Mouse (Mus musculus) erythroid progenitor cell, adult 5-6 weeks (primary cell): Measurements from ENCODE around the gene Hspa5. TPM values are rescaled to one million over a fixed set of nuclear protein-coding genes. Genes with fewer than 3 reads are reported as not detected.
A peak's percentile ranks its signal among the peaks of the same experiment; 100 is the strongest.
"Not testable (repeated sequence)": the region's sequence is repeated elsewhere in the genome, so short reads cannot be mapped to it uniquely, and the experiment has no call there.

Source experiments
- ATAC-seq: replicated peaks from 2 replicates; pipeline ENCODE4 v1.8.0; 2016; ENCODE audit warnings: moderate number of reproducible peaks, mild to moderate bottlenecking, moderate TSS enrichment, inconsistent platforms; ENCODE audit not compliant: poor library complexity, low FRiP score, severe bottlenecking
- total RNA-seq, 2 experiments: library from RNA; stranded (forward) in 1 of 2; stranded (reverse) in 1 of 2; fragments of 150-400 nt in 1 of 2; fragments of 186-747, 209-891 nt in 1 of 2; gene quantifications; 2 replicates each; pipeline versions ENCODE4 v1.2.3 to v1.2.4; 2015 to 2017; ENCODE audit warnings: low replicate concordance in 2 of 2

Hspa5 gene
- total RNA-seq, 2 experiments from 2014 or later, result 188 to 550 TPM

GRCm38 (mm10) chr2:34764801-34765200 lies 7.0 kb upstream of the Hspa5 start:
- no peak for ATAC-seq

- ATAC-seq, result no peak
These were observed 1.7 kb upstream of the Hspa5 start for GRCm38 (mm10) chr2:34770049-34770448.

DNA sequence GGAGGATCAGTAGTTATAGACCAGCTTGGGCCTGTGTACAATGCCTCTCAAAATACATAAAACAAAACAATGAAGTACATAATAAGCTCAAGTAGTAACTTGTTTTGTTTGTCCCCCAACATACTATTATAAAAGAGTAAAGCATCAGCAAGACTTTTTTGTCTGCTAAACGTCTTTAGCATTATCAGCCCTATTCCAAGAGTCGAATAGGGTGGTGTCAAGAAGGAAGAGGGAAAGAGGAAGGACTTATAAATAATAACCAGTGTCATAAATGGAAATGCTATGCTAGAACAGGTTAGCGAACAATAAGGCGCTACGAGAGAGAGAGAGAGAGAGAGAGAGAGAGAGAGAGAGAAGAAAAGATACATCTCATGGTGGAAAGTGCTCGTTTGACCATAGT lies 819 bp upstream of the Hspa5 start:
- no peak for ATAC-seq

- peak; percentile 56 for ATAC-seq
These were observed 774 bp downstream of the Hspa5 start for GRCm38 (mm10) chr2:34772252-34773235.

- no peak for ATAC-seq
These were observed 1.9 kb downstream of the Hspa5 start for GRCm38 (mm10) chr2:34773673-34774072.

GRCm38 (mm10) chr2:34774493-34774892 lies 2.7 kb downstream of the Hspa5 start:
- no peak for ATAC-seq

DNA sequence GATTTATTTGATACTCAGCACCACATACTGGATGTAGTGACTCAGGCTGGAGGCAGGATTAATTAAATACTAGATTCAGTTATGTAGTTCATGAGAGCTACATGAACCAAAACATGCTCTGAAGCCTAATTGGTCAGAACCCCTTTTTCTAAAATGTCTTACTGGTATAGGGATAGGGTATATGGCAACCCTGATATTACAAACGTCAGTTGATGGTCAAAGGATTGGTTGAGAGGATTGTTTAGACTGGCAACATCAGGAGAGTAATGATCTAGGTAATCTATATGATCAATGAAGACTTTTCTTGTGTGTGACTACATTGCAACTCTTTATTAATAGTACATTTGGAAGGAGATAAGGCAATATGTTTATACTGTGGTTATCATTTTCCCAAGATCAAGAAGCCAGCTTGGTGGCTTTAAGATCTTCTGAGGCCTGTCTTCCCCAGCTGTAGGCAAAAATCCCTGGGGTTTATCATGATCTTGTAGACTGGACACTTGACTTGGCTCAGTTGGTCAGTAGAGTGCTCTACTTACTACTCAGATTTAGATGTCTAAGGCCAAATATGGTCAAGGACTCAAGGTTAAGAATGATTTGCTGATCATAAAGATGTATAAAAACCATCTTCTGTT lies 5.6 kb downstream of the Hspa5 start:
- ATAC-seq, result no peak

- peak; percentile 91 for ATAC-seq
These were observed 11.6 kb downstream of the Hspa5 start for GRCm38 (mm10) chr2:34783064-34784020.

- peak; percentile 76 for ATAC-seq
These were observed 12.3 kb downstream of the Hspa5 start for GRCm38 (mm10) chr2:34784085-34784484.

- ATAC-seq, result peak; percentile 91
These were observed 18.5 kb downstream of the Hspa5 start for GRCm38 (mm10) chr2:34790282-34790681.

- not testable (repeated sequence) for ATAC-seq
These were observed 20.8 kb downstream of the Hspa5 start for GRCm38 (mm10) chr2:34792543-34792942.

GRCm38 (mm10) chr2:34794511-34794910 lies 22.7 kb downstream of the Hspa5 start:
- no peak for ATAC-seq

GRCm38 (mm10) chr2:34795426-34795825 lies 23.7 kb downstream of the Hspa5 start:
- peak; percentile 41; the same call in 1 of the 2 replicates for ATAC-seq

GRCm38 (mm10) chr2:34799357-34800256 lies 27.8 kb downstream of the Hspa5 start, which contains the start of gene Rabepk:
Gene Rabepk, minus strand, starts transcription at chr2:34799912.
- peak; percentile 79 for ATAC-seq

GRCm38 (mm10) chr2:34800371-34800770 lies 28.6 kb downstream of the Hspa5 start:
- no peak for ATAC-seq

GRCm38 (mm10) chr2:34801516-34802482 lies 30.0 kb downstream of the Hspa5 start:
- ATAC-seq, result peak; percentile 82

DNA sequence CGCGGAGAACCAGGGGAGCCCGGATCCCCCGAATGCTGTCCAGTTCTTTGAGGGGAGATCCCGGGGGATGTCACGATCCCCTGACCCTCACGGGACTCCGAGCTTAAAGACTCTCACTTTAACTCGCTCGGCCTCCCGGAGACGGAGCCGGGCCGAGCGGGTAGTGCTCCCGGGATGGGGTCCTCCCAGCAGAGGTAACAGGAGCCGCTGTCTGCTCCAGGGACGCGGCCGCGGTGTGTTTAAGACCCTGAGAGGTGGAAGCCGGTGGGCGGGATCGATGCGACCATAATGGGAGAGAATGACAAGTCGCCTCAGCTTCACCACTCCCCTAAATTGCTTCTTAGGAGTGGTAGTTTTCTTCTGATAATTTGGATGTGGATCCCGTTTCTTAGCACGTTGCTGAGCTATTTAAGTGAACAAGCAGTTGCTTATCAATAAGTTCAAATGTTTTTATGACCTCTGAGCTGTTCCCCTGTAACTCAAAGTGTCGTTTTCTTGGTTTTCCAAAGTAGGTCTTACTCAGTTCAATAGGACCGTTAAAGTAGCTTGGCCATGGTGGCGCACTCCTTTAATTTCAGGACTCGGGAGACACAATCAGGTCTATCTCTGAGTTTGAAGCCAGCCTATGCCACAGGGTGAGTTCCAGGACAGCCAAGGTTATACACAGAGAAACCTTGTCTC lies 30.9 kb downstream of the Hspa5 start:
- ATAC-seq, result peak; percentile 23
